Mouse (Mus musculus): Measurements from ENCODE around the gene Map2k4. TPM values are rescaled to one million over a fixed set of nuclear protein-coding genes. Genes with fewer than 3 reads are reported as not detected.

Map2k4 gene
- polyA plus RNA-seq, 1 experiment from 2014 or later: 23.6 TPM

GRCm38 (mm10) chr11:65745707-65746333 lies 42.3 kb downstream of the Map2k4 start:
- no peak for TF ChIP-seq EP300 (IDR thresholded peaks at IDR 0.05; ENCODE audit: low read depth)
- no peak for TF ChIP-seq CTCF (IDR thresholded peaks at IDR 0.05; ENCODE audit: low read depth)
- peaks cover 6% of the 10 kb centered on the region; the same call in 1 of the 2 replicates for H3K36me3 ChIP-seq (replicated peaks; ENCODE audit: insufficient read depth, low read length)
- H3K27me3 ChIP-seq (ENCODE audit: insufficient read depth, low read length): no peaks in the 10 kb centered on the region
- H3K4me1 ChIP-seq (ENCODE audit: insufficient read depth): no peaks in the 10 kb centered on the region; the same call in none of the 2 replicates
- ATAC-seq: no peak
- DNase-seq: no peak
- no peaks in the 10 kb centered on the region for H3K9me3 ChIP-seq (ENCODE audit: low read length)
- H3K27ac ChIP-seq (ENCODE audit: low read depth): no peak overlapping the region
- no peak overlapping the region for H3K4me3 ChIP-seq (ENCODE audit: low read depth, low read length)
- 89% methylated on average over 8 of the region's 8 CpGs for WGBS (ENCODE audit: insufficient replicate concordance)
- no peak overlapping the region for H3K9ac ChIP-seq (replicated peaks)
- no peak overlapping the region for H3K4me2 ChIP-seq (ENCODE audit: low read depth, low read length)

DNA sequence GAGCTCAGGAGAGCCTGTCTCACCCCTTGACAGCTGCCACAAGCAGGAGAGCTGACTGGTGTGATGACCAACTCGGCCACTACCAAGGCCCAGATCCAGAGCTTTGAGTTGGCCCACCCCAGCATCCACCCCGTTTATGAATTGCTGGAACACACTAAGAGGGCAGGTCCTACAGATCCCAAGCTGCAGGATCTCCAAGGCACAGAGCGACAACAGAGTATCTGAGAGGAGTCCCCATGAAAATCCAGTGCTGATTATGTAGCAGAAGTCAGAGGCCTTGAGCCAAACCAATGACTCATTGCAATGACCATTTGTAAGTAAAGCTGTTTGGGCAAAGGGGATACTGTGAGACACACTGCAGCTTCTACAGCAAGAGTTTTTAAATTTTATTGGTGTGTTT lies 44.2 kb downstream of the Map2k4 start:
- WGBS (ENCODE audit: insufficient replicate concordance): 81% methylated on average over 3 of the region's 3 CpGs
- Histone ChIP-seq H3K36me3 (replicated peaks; ENCODE audit: insufficient read depth, low read length) (peaks cover 6% of the 10 kb centered on the region; the same call in 1 of the 2 replicates), H3K9ac (replicated peaks) (no peak overlapping the region), H3K4me3 (ENCODE audit: low read depth, low read length) (no peak overlapping the region), H3K27ac (ENCODE audit: low read depth) (no peak overlapping the region), H3K4me2 (ENCODE audit: low read depth, low read length) (no peak overlapping the region), H3K4me1 (ENCODE audit: insufficient read depth) (peaks cover 3% of the 10 kb centered on the region), H3K9me3 (ENCODE audit: low read length) (no peaks in the 10 kb centered on the region), H3K27me3 (ENCODE audit: insufficient read depth, low read length) (no peaks in the 10 kb centered on the region)
- DNase-seq (no peak), ATAC-seq (no peak)
- TF ChIP-seq CTCF (IDR thresholded peaks at IDR 0.05; ENCODE audit: low read depth) (no peak), EP300 (IDR thresholded peaks at IDR 0.05; ENCODE audit: low read depth) (no peak)

DNA sequence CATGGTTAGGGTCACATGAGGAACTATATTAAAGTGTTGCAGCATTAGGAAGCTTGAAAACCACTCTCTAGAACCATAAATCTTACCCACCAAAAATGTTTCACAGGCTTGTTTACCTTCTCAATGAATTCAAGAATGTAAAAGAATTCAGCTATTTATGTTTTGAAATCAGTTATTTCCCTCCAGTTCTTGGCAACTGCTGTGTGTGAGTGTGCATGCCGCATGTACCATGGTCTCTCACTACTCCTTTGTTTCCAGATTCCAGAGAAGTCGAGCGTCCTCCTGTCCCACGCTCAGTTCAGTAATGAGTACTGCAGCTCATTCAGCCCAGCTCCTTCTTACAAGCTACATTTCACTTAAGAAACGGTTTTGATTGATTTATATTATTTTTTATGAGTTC lies 47.3 kb downstream of the Map2k4 start:
- Histone ChIP-seq H3K9me3 (ENCODE audit: low read length) (no peaks in the 10 kb centered on the region), H3K36me3 (replicated peaks; ENCODE audit: insufficient read depth, low read length) (peaks cover 6% of the 10 kb centered on the region; the same call in 1 of the 2 replicates), H3K4me1 (ENCODE audit: insufficient read depth) (peaks cover 7% of the 10 kb centered on the region), H3K4me3 (ENCODE audit: low read depth, low read length) (no peak overlapping the region), H3K4me2 (ENCODE audit: low read depth, low read length) (no peak overlapping the region), H3K27ac (ENCODE audit: low read depth) (no peak overlapping the region), H3K9ac (replicated peaks) (no peak overlapping the region), H3K27me3 (ENCODE audit: insufficient read depth, low read length) (no peaks in the 10 kb centered on the region)
- no peak for ATAC-seq
- TF ChIP-seq EP300 (IDR thresholded peaks at IDR 0.05; ENCODE audit: low read depth) (no peak), CTCF (IDR thresholded peaks at IDR 0.05; ENCODE audit: low read depth) (no peak)
- DNase-seq: no peak
- 90% methylated on average over 5 of the region's 5 CpGs for WGBS (ENCODE audit: insufficient replicate concordance)

GRCm38 (mm10) chr11:65740390-65740789 lies 47.7 kb downstream of the Map2k4 start:
- H3K27ac ChIP-seq (ENCODE audit: low read depth): no peak overlapping the region
- no peak overlapping the region for H3K4me2 ChIP-seq (ENCODE audit: low read depth, low read length)
- no peaks in the 10 kb centered on the region for H3K27me3 ChIP-seq (ENCODE audit: insufficient read depth, low read length)
- no peaks in the 10 kb centered on the region for H3K9me3 ChIP-seq (ENCODE audit: low read length)
- no peak overlapping the region for H3K4me3 ChIP-seq (ENCODE audit: low read depth, low read length)
- TF ChIP-seq CTCF (IDR thresholded peaks at IDR 0.05; ENCODE audit: low read depth) (no peak), EP300 (IDR thresholded peaks at IDR 0.05; ENCODE audit: low read depth) (no peak)
- peaks cover 11% of the 10 kb centered on the region for H3K4me1 ChIP-seq (ENCODE audit: insufficient read depth)
- no peak overlapping the region for H3K9ac ChIP-seq (replicated peaks)
- H3K36me3 ChIP-seq (replicated peaks; ENCODE audit: insufficient read depth, low read length): peaks cover 6% of the 10 kb centered on the region; the same call in 1 of the 2 replicates
- 0 out of 2 replicates have a peak, but pooled peaks have one; percentile 43 for ATAC-seq
- peak; percentile 18 for DNase-seq
- 48% methylated on average over 2 of the region's 2 CpGs for WGBS (ENCODE audit: insufficient replicate concordance)

DNA sequence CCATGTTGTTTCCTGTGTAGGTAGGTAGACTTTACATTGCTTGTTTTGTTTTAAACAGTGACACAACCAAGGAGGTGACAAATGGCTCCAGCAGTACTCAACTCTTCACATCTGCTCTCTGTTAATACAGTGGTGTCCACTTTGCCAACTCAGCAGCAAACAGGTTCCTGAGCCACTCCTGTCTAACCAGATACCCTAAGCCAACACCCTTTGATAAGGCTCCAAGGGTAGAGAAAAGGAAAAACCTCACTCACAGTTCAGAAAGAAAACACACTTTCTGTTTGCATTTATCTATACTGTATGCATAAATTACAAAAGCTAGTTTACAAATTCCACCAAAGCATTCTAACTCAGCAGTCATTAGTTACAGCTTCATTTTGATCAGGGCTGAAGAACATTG lies 48.2 kb downstream of the Map2k4 start:
- Histone ChIP-seq H3K4me3 (ENCODE audit: low read depth, low read length) (no peak overlapping the region), H3K4me1 (ENCODE audit: insufficient read depth) (peaks cover 12% of the 10 kb centered on the region), H3K9me3 (ENCODE audit: low read length) (no peaks in the 10 kb centered on the region), H3K36me3 (replicated peaks; ENCODE audit: insufficient read depth, low read length) (peaks cover 9% of the 10 kb centered on the region; the same call in 1 of the 2 replicates), H3K27ac (ENCODE audit: low read depth) (no peak overlapping the region), H3K9ac (replicated peaks) (no peak overlapping the region), H3K4me2 (ENCODE audit: low read depth, low read length) (no peak overlapping the region; the same call in 1 of the 2 replicates), H3K27me3 (ENCODE audit: insufficient read depth, low read length) (no peaks in the 10 kb centered on the region)
- peak; percentile 41; the same call in 1 of the 2 replicates for ATAC-seq
- TF ChIP-seq CTCF (IDR thresholded peaks at IDR 0.05; ENCODE audit: low read depth) (no peak), EP300 (IDR thresholded peaks at IDR 0.05; ENCODE audit: low read depth) (no peak)
- no peak for DNase-seq

- H3K36me3 ChIP-seq (replicated peaks; ENCODE audit: insufficient read depth, low read length): peaks cover 15% of the 10 kb centered on the region
- WGBS (ENCODE audit: insufficient replicate concordance): 50% methylated on average over 7 of the region's 7 CpGs
- H3K4me2 ChIP-seq (ENCODE audit: low read depth, low read length): no peak overlapping the region
- no peaks in the 10 kb centered on the region for H3K9me3 ChIP-seq (ENCODE audit: low read length)
- DNase-seq: no peak
- ATAC-seq: no peak
- H3K27me3 ChIP-seq (ENCODE audit: insufficient read depth, low read length): no peaks in the 10 kb centered on the region
- peaks cover 13% of the 10 kb centered on the region for H3K4me1 ChIP-seq (ENCODE audit: insufficient read depth)
- H3K9ac ChIP-seq (replicated peaks): no peak overlapping the region
- no peak for TF ChIP-seq CTCF (IDR thresholded peaks at IDR 0.05; ENCODE audit: low read depth)
- H3K4me3 ChIP-seq (ENCODE audit: low read depth, low read length): no peak overlapping the region
- H3K27ac ChIP-seq (ENCODE audit: low read depth): no peak overlapping the region
These were observed 53.4 kb downstream of the Map2k4 start for GRCm38 (mm10) chr11:65734656-65735055.
